Mouse (Mus musculus) forebrain, embryonic 15.5 days (tissue): ENCODE measurements around the gene Lrriq1. TPM values are rescaled to one million over a fixed set of nuclear protein-coding genes. Genes with fewer than 3 reads are reported as not detected.

ENCODE experiments used
- ATAC-seq: fragments of 200-750 bp; cut with Nextera tagmentation; replicated peaks from 2 replicates; pipeline ENCODE4 v1.8.0; 2017; ENCODE audit warnings: mild to moderate bottlenecking, moderate TSS enrichment, moderate library complexity
- H3K27ac ChIP-seq: fragments of 300-500 bp; sonication (generic); replicated peaks from 2 replicates; pipeline ENCODE4 v1.5.1; 2015; ENCODE audit warnings: mild to moderate bottlenecking, inconsistent platforms
- H3K27me3 ChIP-seq: fragments of 300-500 bp; sonication (generic); 2 replicates; pipeline ENCODE4 v1.6.1; 2015; ENCODE audit warnings: inconsistent platforms
- H3K36me3 ChIP-seq: fragments of 300-500 bp; sonication (generic); 2 replicates; pipeline ENCODE4 v1.6.1; 2015; ENCODE audit warnings: mild to moderate bottlenecking, inconsistent platforms
- H3K4me1 ChIP-seq: fragments of 300-500 bp; sonication (generic); 2 replicates; pipeline ENCODE4 v1.6.1; 2015; ENCODE audit warnings: inconsistent platforms
- H3K4me2 ChIP-seq: fragments of 300-500 bp; sonication (generic); replicated peaks from 2 replicates; pipeline ENCODE4 v1.6.1; 2015; ENCODE audit warnings: mild to moderate bottlenecking, inconsistent platforms
- H3K4me3 ChIP-seq: fragments of 300-500 bp; sonication (generic); 2 replicates; pipeline ENCODE4 v1.5.1; 2015; ENCODE audit warnings: mild to moderate bottlenecking, inconsistent platforms
- H3K9ac ChIP-seq: fragments of 300-500 bp; sonication (generic); replicated peaks from 2 replicates; pipeline ENCODE4 v1.6.1; 2015; ENCODE audit warnings: mild to moderate bottlenecking, inconsistent platforms
- H3K9me3 ChIP-seq: fragments of 300-500 bp; sonication (generic); 2 replicates; pipeline ENCODE4 v1.6.1; 2016; ENCODE audit warnings: inconsistent platforms
- whole genome bisulfite sequencing: fragments of 180-500 bp; shearing (Covaris S2); methylation state at CpG from one replicate; pipeline ENCODE4 v1.1.7; 2015; ENCODE audit warnings: mixed read lengths; 5-methylcytosine and 5-hydroxymethylcytosine counted together
- polyA plus RNA-seq: library from polyadenylated mRNA; unstranded; fragments of >200 nt; fragmentation: Nextera tagmentation; extraction: Ambion mirVana; gene quantifications from 2 replicates; pipeline ENCODE4 v1.2.1, GENCODE M21; 2015

Lrriq1 gene
- polyA plus RNA-seq, 1 experiment from 2014 or later = 4.7 TPM

DNA sequence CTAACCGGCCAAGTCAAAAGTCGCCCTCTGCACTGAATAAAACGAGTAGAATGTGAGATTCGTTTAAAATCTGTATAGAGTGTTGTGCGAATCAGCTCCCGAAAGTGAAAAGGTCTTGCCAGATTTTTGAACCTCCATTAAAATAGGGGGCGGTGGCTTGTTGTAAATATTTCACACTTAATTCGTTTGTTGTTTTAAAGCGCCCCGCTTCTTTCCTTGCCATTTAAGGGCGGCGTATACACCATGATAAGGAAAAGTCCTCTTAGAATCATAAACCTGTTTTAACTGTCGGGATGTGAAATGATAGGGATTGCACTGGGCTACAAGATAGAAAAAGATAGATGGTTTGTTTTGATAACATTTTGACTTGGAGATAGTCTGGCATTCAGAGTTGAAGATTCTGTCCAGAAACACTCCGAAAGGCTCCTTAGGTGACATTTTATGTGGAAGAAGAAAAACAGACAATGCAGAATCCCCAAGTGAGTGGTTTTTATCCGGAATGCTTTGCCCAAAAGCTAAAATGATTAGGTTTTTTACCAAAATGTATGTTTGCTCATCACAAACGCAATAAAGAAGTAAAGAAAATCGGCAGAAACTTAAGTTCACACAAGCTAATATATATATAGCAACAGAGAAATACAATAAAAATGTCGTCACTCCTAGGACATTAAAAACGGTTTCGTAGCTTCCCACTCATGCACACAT is 208.7 kb downstream of the Lrriq1 start:
- WGBS = 1% methylated on average over 20 of the region's 20 CpGs
- H3K9ac ChIP-seq = no peak overlapping the region
- no peak overlapping the region for H3K27ac ChIP-seq
- H3K27me3 ChIP-seq = peaks cover 52% of the 10 kb centered on the region
- H3K36me3 ChIP-seq = no peaks in the 10 kb centered on the region
- H3K4me1 ChIP-seq = peaks cover 20% of the 10 kb centered on the region
- no peaks in the 10 kb centered on the region for H3K9me3 ChIP-seq
- ATAC-seq = no peak
- H3K4me3 ChIP-seq = no peak overlapping the region
- no peak overlapping the region for H3K4me2 ChIP-seq

DNA sequence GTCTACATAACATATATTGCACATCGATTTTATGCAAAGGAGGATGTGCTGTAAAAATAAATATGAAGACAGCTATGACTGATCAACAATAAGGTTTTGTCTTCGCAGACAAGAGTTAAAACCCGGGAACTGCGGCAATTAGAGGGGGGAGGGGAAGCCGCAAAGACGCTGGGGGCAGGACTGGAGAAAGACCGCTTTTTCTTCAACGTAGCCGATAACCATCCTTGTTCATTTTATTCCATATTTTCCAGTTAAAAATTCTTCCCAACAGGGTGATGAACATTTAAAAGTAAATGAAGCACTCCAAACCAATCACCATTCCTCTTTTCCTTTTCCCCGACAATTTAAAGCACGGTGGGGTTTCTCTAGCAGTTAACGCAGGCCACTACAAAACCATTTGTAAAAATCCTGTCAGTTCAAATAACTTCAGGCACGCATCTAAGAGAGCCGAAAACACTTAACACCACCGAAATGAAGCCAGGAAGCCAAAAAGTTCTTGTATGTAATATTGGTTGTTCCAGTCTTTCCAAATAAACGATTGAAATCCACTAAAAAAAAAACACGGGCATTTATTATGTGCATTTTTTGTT is 209.4 kb downstream of the Lrriq1 start:
- under 1% methylated on average over 17 of the region's 17 CpGs for WGBS
- H3K9me3 ChIP-seq = no peaks in the 10 kb centered on the region
- no peak overlapping the region for H3K4me3 ChIP-seq
- H3K4me1 ChIP-seq = peaks cover 20% of the 10 kb centered on the region
- H3K4me2 ChIP-seq = no peak overlapping the region
- no peak overlapping the region for H3K27ac ChIP-seq
- no peak for ATAC-seq
- no peaks in the 10 kb centered on the region for H3K36me3 ChIP-seq
- no peak overlapping the region for H3K9ac ChIP-seq
- peaks cover 45% of the 10 kb centered on the region for H3K27me3 ChIP-seq

DNA sequence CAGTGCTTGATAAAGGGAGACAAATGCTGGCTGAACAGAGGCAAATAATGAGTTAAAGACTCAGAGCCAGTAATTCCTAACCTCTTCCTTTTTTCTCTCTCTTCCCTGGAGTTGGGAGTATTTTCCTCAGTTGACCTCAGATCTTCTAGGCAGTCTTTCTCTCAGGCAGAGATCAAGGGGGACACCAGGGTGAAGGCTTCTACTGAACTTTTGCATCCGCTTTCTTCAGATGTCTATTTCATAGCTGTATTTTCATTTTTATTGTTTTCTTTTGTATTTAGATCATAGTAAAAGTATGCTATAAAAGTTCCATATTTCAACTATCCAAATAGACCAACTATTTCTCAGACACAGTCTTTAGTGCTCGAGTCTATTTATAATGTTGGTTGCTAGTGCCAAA is 233.6 kb downstream of the Lrriq1 start:
- no peak overlapping the region for H3K27ac ChIP-seq
- H3K9ac ChIP-seq = no peak overlapping the region
- no peak overlapping the region for H3K4me2 ChIP-seq
- no peak for ATAC-seq
- H3K36me3 ChIP-seq = no peaks in the 10 kb centered on the region
- no peaks in the 10 kb centered on the region for H3K9me3 ChIP-seq
- H3K4me1 ChIP-seq = no peaks in the 10 kb centered on the region
- H3K4me3 ChIP-seq = no peak overlapping the region
- WGBS = 84% methylated on average over 2 of the region's 2 CpGs
- no peaks in the 10 kb centered on the region for H3K27me3 ChIP-seq

DNA sequence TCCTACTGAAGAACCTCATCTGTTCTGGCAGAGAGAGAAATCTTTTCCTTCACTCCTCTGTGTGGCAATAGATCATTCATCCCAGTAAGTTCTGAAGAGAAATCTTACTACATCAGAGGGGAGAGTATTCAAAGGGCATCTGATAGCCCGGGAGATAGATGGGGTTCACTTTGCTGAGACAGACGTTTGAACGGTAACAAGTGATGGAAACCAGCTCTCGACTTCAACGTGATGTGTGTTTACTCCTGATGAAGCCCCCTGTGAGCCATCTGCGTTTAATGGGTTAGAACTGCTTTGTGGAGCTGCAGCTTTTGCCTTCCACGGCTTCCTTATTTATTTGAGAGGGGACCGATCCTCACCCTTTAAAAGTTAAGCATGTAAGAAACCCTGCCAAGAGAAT is 235.2 kb downstream of the Lrriq1 start:
- no peak for ATAC-seq
- Histone ChIP-seq H3K4me3 (no peak overlapping the region), H3K4me1 (no peaks in the 10 kb centered on the region), H3K27ac (no peak overlapping the region), H3K9me3 (no peaks in the 10 kb centered on the region), H3K4me2 (no peak overlapping the region), H3K9ac (no peak overlapping the region), H3K36me3 (no peaks in the 10 kb centered on the region), H3K27me3 (no peaks in the 10 kb centered on the region)
- WGBS = 71% methylated on average over 8 of the region's 8 CpGs

DNA sequence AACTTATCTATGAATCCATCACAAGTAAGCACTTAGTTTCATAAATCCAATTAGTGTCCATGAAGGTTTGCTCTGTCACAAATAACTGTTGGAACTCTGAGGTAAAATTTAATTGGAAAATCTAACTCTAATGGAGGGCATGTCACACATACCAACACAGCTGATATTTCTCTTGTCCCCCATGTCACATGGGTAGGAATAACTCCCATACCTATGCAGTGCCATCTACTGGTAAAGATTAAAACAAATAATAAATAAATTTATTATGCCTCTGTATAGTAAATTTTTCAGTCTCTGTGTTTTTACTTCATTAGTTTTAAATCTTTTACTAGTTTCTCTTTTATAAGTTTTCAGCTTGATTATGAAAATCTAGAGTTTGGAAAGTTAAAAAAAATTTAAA is 236.5 kb downstream of the Lrriq1 start:
- Histone ChIP-seq H3K4me3 (no peak overlapping the region), H3K4me2 (no peak overlapping the region), H3K4me1 (no peaks in the 10 kb centered on the region), H3K9ac (no peak overlapping the region), H3K9me3 (no peaks in the 10 kb centered on the region), H3K36me3 (no peaks in the 10 kb centered on the region), H3K27me3 (no peaks in the 10 kb centered on the region), H3K27ac (no peak overlapping the region)
- no peak for ATAC-seq

Other genes starting within 250 kb of the Lrriq1 start
- 0.50 and 0.87 TPM in 2 replicates for gene Alx1, start 206.1 kb downstream of the Lrriq1 start, polyA plus RNA-seq
- gene Slc6a15, start 131.5 kb upstream of the Lrriq1 start, polyA plus RNA-seq = 66.5 and 89.6 TPM in 2 replicates